Mouse (Mus musculus) retina, embryonic 14.5 days (tissue): Measurements from ENCODE around the gene Lrrc7.
A peak's percentile ranks its signal among the peaks of the same experiment; 100 is the strongest.

Experiments used
- DNase-seq: peaks from one replicate; pipeline ENCODE4 v3.0.0-alpha.2; 2015; ENCODE audit warnings: low spot score

The Lrrc7 gene

GRCm38 (mm10) chr3:158561987-158562360 lies at the start of gene Lrrc7:
Gene Lrrc7 (minus strand): TSS chr3:158562221.
- peak; percentile 78 for DNase-seq

- DNase-seq, result no peak
These were observed 45.0 kb upstream of the Lrrc7 start for GRCm38 (mm10) chr3:158607065-158607464.

- no peak for DNase-seq
These were observed 43.3 kb upstream of the Lrrc7 start for GRCm38 (mm10) chr3:158605274-158605673.

- DNase-seq, result peak; percentile 59
These were observed 600 bp downstream of the Lrrc7 start for GRCm38 (mm10) chr3:158561256-158561986.

- peak; percentile 50 for DNase-seq
These were observed 1.1 kb downstream of the Lrrc7 start for GRCm38 (mm10) chr3:158560891-158561255.

GRCm38 (mm10) chr3:158559691-158560650 lies 2.0 kb downstream of the Lrrc7 start:
- DNase-seq, result peak; percentile 50

GRCm38 (mm10) chr3:158559131-158559658 lies 2.8 kb downstream of the Lrrc7 start:
- DNase-seq, result peak; percentile 22

- DNase-seq, result no peak
These were observed 3.4 kb downstream of the Lrrc7 start for GRCm38 (mm10) chr3:158558631-158559030.

GRCm38 (mm10) chr3:158554280-158554679 lies 7.7 kb downstream of the Lrrc7 start:
- no peak for DNase-seq

GRCm38 (mm10) chr3:158552105-158552504 lies 9.9 kb downstream of the Lrrc7 start:
- no peak for DNase-seq

GRCm38 (mm10) chr3:158543481-158543880 lies 18.5 kb downstream of the Lrrc7 start:
- DNase-seq, result no peak

- DNase-seq, result no peak
These were observed 29.2 kb downstream of the Lrrc7 start for GRCm38 (mm10) chr3:158532859-158533258.

- DNase-seq, result no peak
These were observed 33.5 kb downstream of the Lrrc7 start for GRCm38 (mm10) chr3:158528471-158528870.

- no peak for DNase-seq
These were observed 68.3 kb downstream of the Lrrc7 start for GRCm38 (mm10) chr3:158493730-158494129.

GRCm38 (mm10) chr3:158479677-158480076 lies 82.3 kb downstream of the Lrrc7 start:
- DNase-seq, result no peak

- no peak for DNase-seq
These were observed 161.4 kb downstream of the Lrrc7 start for GRCm38 (mm10) chr3:158400600-158400999.

GRCm38 (mm10) chr3:158391534-158391933 lies 170.5 kb downstream of the Lrrc7 start:
- DNase-seq, result no peak

- DNase-seq, result no peak
These were observed 174.0 kb downstream of the Lrrc7 start for GRCm38 (mm10) chr3:158388076-158388454.

GRCm38 (mm10) chr3:158387413-158388075 lies 174.5 kb downstream of the Lrrc7 start:
- DNase-seq, result no peak

GRCm38 (mm10) chr3:158386848-158387247 lies 175.2 kb downstream of the Lrrc7 start:
- DNase-seq, result no peak

- peak; percentile 72 for DNase-seq
These were observed 186.1 kb downstream of the Lrrc7 start for GRCm38 (mm10) chr3:158375885-158376284.

- DNase-seq, result no peak
These were observed 192.9 kb downstream of the Lrrc7 start for GRCm38 (mm10) chr3:158369169-158369568.
